Mouse (Mus musculus) cerebellum, adult 8-10 months (tissue): Measurements from ENCODE around the gene H2-T23.

ENCODE experiments used
- DNase-seq: peaks from one replicate; pipeline ENCODE4 v3.0.0; 2022

The H2-T23 gene

GRCm38 (mm10) chr17:35980363-35980754 is 52.3 kb downstream of the H2-T23 start:
- peak; percentile 74 for DNase-seq
